Mouse (Mus musculus) neural tube, embryonic 11.5 days (tissue): Measurements from ENCODE around the gene Shank1. TPM values are rescaled to one million over a fixed set of nuclear protein-coding genes. Genes with fewer than 3 reads are reported as not detected.
"Not testable (repeated sequence)": the region's sequence is repeated elsewhere in the genome, so short reads cannot be mapped to it uniquely, and the experiment has no call there.

Source experiments
- ATAC-seq: fragments of 200-750 bp; cut with Nextera tagmentation; 2 replicates; pipeline ENCODE4 v1.8.0; 2017; ENCODE audit warnings: moderate number of reproducible peaks, mild to moderate bottlenecking, moderate TSS enrichment, moderate library complexity; ENCODE audit not compliant: insufficient read depth, low FRiP score, low TSS enrichment
- DNase-seq: peaks from one replicate; pipeline ENCODE4 v3.0.0-alpha.2; 2015; ENCODE audit warnings: low spot score
- H3K27ac ChIP-seq: fragments of 300-500 bp; sonication (generic); 2 replicates; pipeline ENCODE4 v1.5.1; 2014; ENCODE audit warnings: low read depth, mild to moderate bottlenecking, low read length
- H3K27me3 ChIP-seq: fragments of 300-500 bp; sonication (generic); 2 replicates; pipeline ENCODE4 v1.6.1; 2014; ENCODE audit warnings: mild to moderate bottlenecking, low read length, mixed read lengths; ENCODE audit not compliant: control insufficient read depth, insufficient read depth
- H3K36me3 ChIP-seq: fragments of 300-500 bp; sonication (generic); 2 replicates; pipeline ENCODE4 v1.6.1; 2014; ENCODE audit warnings: mild to moderate bottlenecking, low read length, moderate library complexity, mixed read lengths; ENCODE audit not compliant: control insufficient read depth, insufficient read depth
- H3K4me1 ChIP-seq: fragments of 300-500 bp; sonication (generic); 2 replicates; pipeline ENCODE4 v1.6.1; 2014; ENCODE audit warnings: low read length, mixed read lengths; ENCODE audit not compliant: control insufficient read depth, insufficient read depth
- H3K4me2 ChIP-seq: fragments of 300-500 bp; sonication (generic); 2 replicates; pipeline ENCODE4 v1.6.1; 2014; ENCODE audit warnings: low read depth, mild to moderate bottlenecking, moderate library complexity
- H3K4me3 ChIP-seq: fragments of 300-500 bp; sonication (generic); 2 replicates; pipeline ENCODE4 v1.5.1; 2014; ENCODE audit warnings: low read depth, low read length
- H3K9ac ChIP-seq: fragments of 300-500 bp; sonication (generic); 2 replicates; pipeline ENCODE4 v1.6.1; 2014; ENCODE audit warnings: mild to moderate bottlenecking, low read length
- H3K9me3 ChIP-seq: fragments of 300-500 bp; sonication (generic); 2 replicates; pipeline ENCODE4 v1.6.1; 2016; ENCODE audit warnings: low read length; ENCODE audit not compliant: control insufficient read depth
- WGBS: fragments of 180-500 bp; shearing (Covaris S2); extraction: QIAGEN DNeasy Blood & Tissue Kit; methylation state at CpG from one replicate; pipeline ENCODE4 v1.1.7; 2014; 5-methylcytosine and 5-hydroxymethylcytosine counted together
- polyA plus RNA-seq: library from polyadenylated mRNA; unstranded; fragments of >200 nt; fragmentation: Nextera tagmentation; extraction: Ambion mirVana; gene quantifications from 2 replicates; pipeline ENCODE4 v1.2.1, GENCODE M21; 2014

Gene Shank1
- polyA plus RNA-seq, 1 experiment from 2014 or later: 4.7 TPM

DNA sequence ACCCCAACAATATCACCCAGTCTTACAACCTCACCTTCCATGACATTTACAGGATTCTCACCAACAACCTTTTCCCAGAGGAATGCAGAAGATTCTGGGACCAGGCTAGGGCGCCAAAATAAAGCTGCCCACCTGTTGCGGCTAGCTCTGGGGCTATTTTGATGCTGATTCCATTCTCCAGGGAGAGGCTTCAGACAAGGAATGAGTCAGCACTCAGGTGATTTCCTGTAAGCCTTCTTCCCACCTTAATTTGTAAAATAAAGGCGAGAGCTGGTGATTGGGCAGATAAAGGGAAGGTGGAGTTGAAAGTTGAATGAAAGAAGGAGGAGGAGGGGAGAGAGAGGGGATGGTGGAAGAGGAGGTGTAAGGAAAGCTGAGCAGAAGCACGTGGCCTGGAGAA, 18.6 kb upstream of the Shank1 start:
- Histone ChIP-seq H3K9ac (no peak overlapping the region), H3K4me3 (no peak overlapping the region), H3K4me2 (no peak overlapping the region), H3K27me3 (no peaks in the 10 kb centered on the region), H3K27ac (no peak overlapping the region), H3K4me1 (no peaks in the 10 kb centered on the region), H3K9me3 (no peaks in the 10 kb centered on the region), H3K36me3 (no peaks in the 10 kb centered on the region)
- ATAC-seq (no peak), DNase-seq (no peak)
- 54% methylated on average over 4 of the region's 4 CpGs for WGBS

DNA sequence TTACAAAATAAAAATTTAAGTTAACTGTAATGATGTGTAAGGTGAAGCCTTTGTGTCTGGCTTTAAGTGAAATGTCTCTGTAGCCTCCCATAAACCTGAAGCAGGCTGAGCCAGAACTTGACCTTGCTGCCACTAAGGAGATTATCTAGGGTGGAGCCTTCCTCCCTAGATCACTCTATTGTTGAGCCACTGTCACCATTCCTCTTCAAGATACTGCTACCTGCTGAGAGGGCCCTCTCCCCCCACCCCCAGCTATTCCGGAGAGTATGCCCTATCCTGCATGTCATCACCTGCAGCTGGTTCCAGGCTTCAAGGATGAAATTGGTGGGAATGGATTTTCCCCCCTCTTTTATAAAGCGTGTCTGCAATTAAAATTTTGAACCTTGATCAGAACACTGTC, 12.6 kb upstream of the Shank1 start:
- not testable (repeated sequence) for H3K9ac ChIP-seq, H3K36me3 ChIP-seq, DNase-seq, ATAC-seq, H3K27me3 ChIP-seq, H3K4me3 ChIP-seq, H3K9me3 ChIP-seq, H3K4me2 ChIP-seq, H3K4me1 ChIP-seq, H3K27ac ChIP-seq
- 82% methylated on average over 2 of the region's 2 CpGs for WGBS

DNA sequence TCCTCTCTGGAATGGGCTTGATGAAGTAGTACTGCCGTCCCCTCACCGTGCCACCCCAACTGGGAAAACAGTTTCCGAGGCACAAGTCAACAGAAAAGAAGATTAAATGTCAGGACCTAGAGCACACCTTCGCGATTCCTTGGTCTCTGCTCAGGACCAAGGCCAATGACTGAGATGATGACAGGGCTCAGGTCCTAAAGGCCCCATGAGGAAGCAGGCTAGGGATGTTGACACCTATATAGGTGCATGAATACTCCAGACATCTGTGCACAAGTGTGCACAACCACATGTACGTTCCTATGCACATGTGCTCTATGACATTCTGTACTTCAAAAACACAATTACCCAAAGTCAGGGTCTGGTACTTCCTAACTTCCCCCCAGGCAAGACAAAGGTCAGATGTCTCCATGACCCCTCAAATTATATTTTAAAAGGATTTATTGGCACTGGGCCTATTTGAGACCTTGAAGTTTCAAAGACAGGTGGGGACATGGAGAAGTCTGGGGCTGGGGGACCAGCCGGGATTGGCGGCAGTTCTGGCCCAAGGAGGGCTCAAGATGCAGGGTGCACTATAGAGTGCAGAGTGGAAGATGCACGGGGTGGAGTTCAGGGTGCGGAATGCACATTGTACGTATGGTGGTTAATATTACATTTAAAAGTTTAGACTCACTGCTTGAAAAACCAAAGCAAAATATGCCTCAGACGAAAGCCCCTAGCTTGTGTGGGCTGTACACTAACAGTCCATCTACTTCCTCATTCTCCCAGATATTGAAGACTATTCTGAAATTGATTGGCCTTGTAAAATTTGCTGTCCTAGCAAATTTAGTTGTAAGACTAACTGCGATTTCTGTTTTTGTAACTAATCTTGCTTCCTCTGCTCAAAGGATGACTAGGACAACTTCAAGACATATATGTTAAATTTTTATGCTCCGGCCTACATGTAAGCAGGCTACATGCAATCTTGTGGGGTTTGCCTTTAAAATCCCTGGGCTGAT, 6.4 kb upstream of the Shank1 start:
- DNase-seq (no peak), ATAC-seq (no peak)
- no peaks in the 10 kb centered on the region for H3K36me3 ChIP-seq
- peaks cover 8% of the 10 kb centered on the region for H3K4me1 ChIP-seq
- WGBS: 86% methylated on average over 14 of the region's 14 CpGs
- peak overlapping the region; percentile 54 for H3K4me2 ChIP-seq
- 0 out of 2 replicates have a peak, but pooled peaks cover 4% of the 10 kb centered on the region for H3K27me3 ChIP-seq
- H3K4me3 ChIP-seq: peak overlapping the region; percentile 75
- peak overlapping the region; percentile 99 for H3K9ac ChIP-seq
- peak overlapping the region; percentile 97; the same call in 1 of the 2 replicates for H3K27ac ChIP-seq
- no peaks in the 10 kb centered on the region for H3K9me3 ChIP-seq

DNA sequence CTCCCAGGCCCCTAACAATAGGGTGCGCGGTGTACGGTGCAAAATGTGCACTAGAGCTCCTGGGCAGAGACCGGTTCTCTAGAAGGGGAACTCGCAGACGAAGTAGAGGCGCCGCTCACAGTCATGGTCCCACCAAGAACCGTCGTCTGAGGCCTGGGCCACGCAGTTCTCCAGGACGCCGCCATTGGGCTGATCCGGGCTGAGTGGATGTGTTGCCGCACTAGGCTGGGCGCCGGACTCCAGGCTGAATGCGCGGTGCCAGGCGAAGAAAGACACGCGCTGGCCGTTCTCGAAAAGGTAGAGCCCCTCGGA, 5.6 kb upstream of the Shank1 start:
- peak overlapping the region; percentile 97 for H3K27ac ChIP-seq
- peaks cover 8% of the 10 kb centered on the region for H3K4me1 ChIP-seq
- H3K27me3 ChIP-seq: 0 out of 2 replicates have a peak, but pooled peaks cover 7% of the 10 kb centered on the region
- under 1% methylated on average over 25 of the region's 25 CpGs for WGBS
- peak overlapping the region; percentile 75 for H3K4me3 ChIP-seq
- DNase-seq (no peak), ATAC-seq (peak; percentile 21)
- H3K36me3 ChIP-seq: no peaks in the 10 kb centered on the region
- peak overlapping the region; percentile 54 for H3K4me2 ChIP-seq
- H3K9me3 ChIP-seq: no peaks in the 10 kb centered on the region
- H3K9ac ChIP-seq: peak overlapping the region; percentile 99

DNA sequence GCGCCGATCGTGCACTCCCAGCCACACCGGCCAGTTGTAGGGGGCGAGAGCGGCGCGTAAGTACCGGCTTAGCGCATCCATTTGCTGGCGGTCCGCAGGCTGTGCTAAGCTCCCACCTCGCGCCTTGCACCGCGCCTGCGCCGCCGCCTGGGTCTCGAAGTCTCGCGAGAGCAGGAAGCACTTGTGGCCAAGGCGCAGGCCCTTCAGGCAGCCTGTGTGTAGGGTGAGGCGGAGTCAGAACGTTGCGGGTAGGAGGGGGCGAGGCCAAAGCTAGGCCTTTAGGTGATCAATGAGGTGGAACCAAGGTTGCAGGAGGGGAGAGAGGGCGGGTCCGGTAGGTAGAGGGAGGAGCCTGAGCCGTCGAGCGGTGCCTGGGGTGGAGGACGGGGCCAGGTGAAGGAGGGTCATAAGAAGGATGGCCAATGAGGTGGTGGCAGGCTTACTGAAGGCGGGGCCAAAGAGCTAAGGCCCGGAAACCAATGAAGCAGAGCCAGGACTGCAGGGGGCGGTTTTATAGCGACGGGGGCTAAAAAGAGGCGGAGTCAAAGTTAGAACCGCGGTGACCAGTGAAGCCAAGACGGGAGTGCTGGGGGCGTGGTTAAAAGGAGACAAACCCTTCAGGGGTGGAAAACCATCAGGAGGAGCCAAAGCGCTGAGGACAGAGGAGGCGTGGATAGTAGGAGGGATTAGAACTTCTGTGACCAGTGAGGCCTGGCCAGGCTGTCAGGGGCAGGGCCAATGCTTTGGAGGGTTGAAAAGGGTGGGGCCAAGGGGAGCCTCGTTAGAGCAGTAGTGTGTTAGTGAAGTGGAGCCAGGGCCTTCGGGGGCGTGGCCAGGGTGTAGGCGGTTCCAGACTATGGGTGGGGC, 5.0 kb upstream of the Shank1 start:
- under 1% methylated on average over 49 of the region's 49 CpGs for WGBS
- H3K27me3 ChIP-seq: 0 out of 2 replicates have a peak, but pooled peaks cover 7% of the 10 kb centered on the region
- peak; percentile 92 for ATAC-seq
- peak overlapping the region; percentile 99 for H3K9ac ChIP-seq
- H3K4me3 ChIP-seq: peak overlapping the region; percentile 75
- H3K27ac ChIP-seq: peak overlapping the region; percentile 97
- H3K36me3 ChIP-seq: no peaks in the 10 kb centered on the region
- peak overlapping the region; percentile 54 for H3K4me2 ChIP-seq
- peaks cover 8% of the 10 kb centered on the region for H3K4me1 ChIP-seq
- H3K9me3 ChIP-seq: no peaks in the 10 kb centered on the region
- peak; percentile 98 for DNase-seq

DNA sequence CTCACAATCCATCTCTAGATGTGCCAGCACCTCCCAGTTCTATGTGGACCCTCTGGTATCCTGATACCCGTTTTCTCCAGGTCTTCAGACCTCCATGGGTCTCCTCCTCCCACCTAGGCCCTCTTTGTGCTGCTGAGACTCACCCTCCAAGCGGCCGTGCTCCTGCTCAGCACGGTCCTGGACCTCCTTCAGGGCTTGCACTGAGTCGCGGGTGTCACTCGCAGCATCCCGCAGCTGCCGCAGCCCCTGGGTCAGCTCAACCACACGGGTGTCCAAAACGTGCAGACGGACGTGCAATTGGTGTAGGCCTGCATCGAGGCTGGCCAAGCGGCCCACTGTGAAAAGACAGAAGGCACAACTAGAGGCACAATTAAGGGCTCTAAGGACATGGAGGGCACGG, 4.4 kb upstream of the Shank1 start:
- WGBS: 9% methylated on average over 16 of the region's 16 CpGs
- H3K9ac ChIP-seq: 0 out of 2 replicates have a peak overlapping the region, but pooled peaks have one; percentile 10
- 0 out of 2 replicates have a peak overlapping the region, but pooled peaks have one; percentile 17 for H3K27ac ChIP-seq
- no peak for DNase-seq
- H3K36me3 ChIP-seq: no peaks in the 10 kb centered on the region
- peaks cover 13% of the 10 kb centered on the region for H3K4me1 ChIP-seq
- H3K27me3 ChIP-seq: 0 out of 2 replicates have a peak, but pooled peaks cover 7% of the 10 kb centered on the region
- H3K4me2 ChIP-seq: peak overlapping the region; percentile 54
- ATAC-seq: no peak; the same call in 1 of the 2 replicates
- no peaks in the 10 kb centered on the region for H3K9me3 ChIP-seq
- no peak overlapping the region for H3K4me3 ChIP-seq

DNA sequence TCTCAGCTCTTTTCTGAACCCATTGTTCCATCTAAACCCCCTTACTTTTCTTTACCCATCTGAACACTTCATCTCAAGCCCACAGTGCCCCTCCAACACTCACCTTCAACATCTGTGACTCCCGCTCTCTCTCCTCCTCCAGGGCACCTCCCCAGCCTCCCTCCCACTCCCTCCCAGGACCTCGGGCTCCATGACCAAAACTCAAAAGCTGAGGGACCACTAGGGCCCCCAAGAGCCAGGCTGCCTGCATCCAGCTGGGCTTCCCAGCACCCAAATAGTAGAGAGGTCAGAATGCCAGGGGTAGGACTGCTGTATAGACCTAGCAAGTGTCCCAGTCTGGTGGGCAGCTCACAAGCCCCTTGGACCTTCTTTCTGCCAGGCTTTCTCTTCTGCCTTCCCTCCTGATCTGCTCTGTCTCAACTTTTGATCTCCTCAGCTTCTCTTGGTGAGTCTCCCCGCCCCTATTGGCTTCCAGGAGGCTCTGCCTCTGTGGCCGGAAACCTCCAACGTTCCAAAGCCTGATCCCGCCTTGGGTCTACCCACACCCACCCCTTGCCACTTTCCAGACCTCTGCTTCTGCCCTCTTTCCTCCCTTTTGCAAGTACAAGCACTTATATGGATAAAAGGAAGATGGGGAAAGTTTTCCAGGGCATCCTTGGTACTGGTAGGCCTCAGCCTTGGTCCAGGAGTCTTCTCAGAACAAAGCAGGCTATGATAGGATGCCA, 3.4 kb upstream of the Shank1 start, which contains the start of gene Clec11a:
TSS of gene Clec11a (minus strand) at position 387 of the 725 bp plus-strand sequence.
- H3K4me1 ChIP-seq: peaks cover 21% of the 10 kb centered on the region
- DNase-seq (no peak), ATAC-seq (no peak)
- H3K9ac ChIP-seq: peak within 1 kb of the TSS; percentile 10
- 69% methylated on average over 6 of the region's 6 CpGs for WGBS
- peak within 1 kb of the TSS; percentile 54 for H3K4me2 ChIP-seq
- H3K4me3 ChIP-seq: no peak within 1 kb of the TSS
- H3K27me3 ChIP-seq: 0 out of 2 replicates have a peak, but pooled peaks cover 7% of the 10 kb centered on the region
- no peaks in the 10 kb centered on the region for H3K9me3 ChIP-seq
- H3K36me3 ChIP-seq: no peaks in the 10 kb centered on the region
- 0 out of 2 replicates have a peak within 1 kb of the TSS, but pooled peaks have one; percentile 17 for H3K27ac ChIP-seq
